Mouse (Mus musculus) ES-E14 (cell line): ENCODE measurements around the gene Bhlhe40. TPM values are rescaled to one million over a fixed set of nuclear protein-coding genes. Genes with fewer than 3 reads are reported as not detected.

Experiments
- DNase-seq: peaks from one replicate; pipeline ENCODE4 v3.0.0-alpha.2; 2013; ENCODE audit warnings: low read depth, low spot score
- H3K27ac ChIP-seq: 2 replicates; pipeline ENCODE4 v1.5.1; 2012; ENCODE audit warnings: low read depth, mild to moderate bottlenecking, low read length, moderate library complexity, mixed read lengths; ENCODE audit not compliant: poor library complexity, insufficient read depth, severe bottlenecking
- H3K36me3 ChIP-seq: 2 replicates; pipeline ENCODE4 v1.6.1; 2012; ENCODE audit warnings: mild to moderate bottlenecking, low read length, moderate library complexity, mixed read lengths; ENCODE audit not compliant: control insufficient read depth, poor library complexity, insufficient read depth, severe bottlenecking
- H3K4me1 ChIP-seq, 2 experiments: fragments of 150-350 bp in 1 of 2; sonication (generic) in 1 of 2; 2 replicates each; pipeline ENCODE4 v1.6.1; 2012; ENCODE audit warnings: low read length in 2 of 2, mild to moderate bottlenecking in 1 of 2, mixed read lengths in 1 of 2; ENCODE audit not compliant: control insufficient read depth in 2 of 2, insufficient read depth in 2 of 2, poor library complexity in 1 of 2
- H3K4me3 ChIP-seq, 2 experiments: fragments of 150-350 bp in 1 of 2; sonication (generic) in 1 of 2; 2 replicates each; pipeline ENCODE4 v1.5.1; 2012; ENCODE audit warnings: low read length in 2 of 2, low read depth in 1 of 2, mild to moderate bottlenecking in 1 of 2, mixed read lengths in 1 of 2; ENCODE audit not compliant: insufficient read depth in 1 of 2, poor library complexity in 1 of 2, severe bottlenecking in 1 of 2
- H3K9ac ChIP-seq: 2 replicates; pipeline ENCODE4 v1.6.1; 2012; ENCODE audit warnings: low read depth, mild to moderate bottlenecking, low read length, mixed read lengths; ENCODE audit not compliant: poor library complexity, insufficient read depth, severe bottlenecking
- H3K9me3 ChIP-seq: fragments of 150-350 bp; sonication (generic); 2 replicates; pipeline ENCODE4 v1.6.1; 2012; ENCODE audit warnings: low read depth, mild to moderate bottlenecking, low read length; ENCODE audit not compliant: control insufficient read depth, insufficient read depth
- CHD2 ChIP-seq: IDR thresholded peaks from 2 replicates; pipeline ENCODE4 v1.6.1; 2014; ENCODE audit warnings: mild to moderate bottlenecking, low read depth, low read length, inconsistent platforms
- HCFC1 ChIP-seq: IDR thresholded peaks from 2 replicates; pipeline ENCODE4 v1.6.1; 2012; ENCODE audit warnings: low read length, inconsistent platforms, borderline replicate concordance; ENCODE audit not compliant: insufficient read depth
- MAFK ChIP-seq: IDR thresholded peaks from 2 replicates; pipeline ENCODE4 v1.6.1; 2014; ENCODE audit warnings: mild to moderate bottlenecking, low read depth, low read length, inconsistent platforms; ENCODE audit not compliant: insufficient read depth
- ZC3H11A ChIP-seq: IDR thresholded peaks from 2 replicates; pipeline ENCODE4 v1.6.1; 2012; ENCODE audit warnings: low read depth, mild to moderate bottlenecking, inconsistent platforms, low read length, borderline replicate concordance
- ZNF384 ChIP-seq: IDR thresholded peaks from 2 replicates; pipeline ENCODE4 v1.6.1; 2012; ENCODE audit warnings: low read depth, low read length, inconsistent platforms
- in situ Hi-C, 2 experiments: fragments of 600-800 bp; cut with MboI; formaldehyde crosslinking; loops; one replicate each; pipeline ENCODE4 v1.15.1; 2025; ENCODE audit warnings: low sequenced_read_pairs in 2 of 2, inconsistent platforms in 1 of 2; ENCODE audit not compliant: unreplicated experiment in 2 of 2
- total RNA-seq: library from RNA; depleted of rRNA; stranded (reverse); fragments of 300-350 nt; gene quantifications from 2 replicates; pipeline ENCODE4 v1.2.3, GENCODE M21; 2012

Gene Bhlhe40
- total RNA-seq, 1 experiment, result 13.0 TPM

DNA sequence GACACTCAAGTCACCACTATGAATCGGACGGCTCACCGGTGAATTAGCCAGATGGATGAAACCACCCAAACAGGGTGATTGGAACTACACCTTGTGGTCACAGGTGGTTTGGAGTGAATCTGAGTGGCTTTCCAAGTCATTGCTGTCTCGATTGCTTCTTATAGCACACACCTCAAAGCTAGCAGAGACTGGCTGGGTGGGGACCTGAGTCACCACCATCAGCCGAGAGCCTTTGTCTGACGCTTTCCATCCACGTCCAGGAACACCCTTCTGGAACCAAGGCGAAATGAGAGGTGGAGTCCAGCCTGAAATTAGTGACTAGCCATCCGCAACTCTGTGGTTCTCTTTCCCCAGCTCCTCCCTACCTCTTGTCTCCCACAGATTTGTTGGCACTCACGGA lies 36.9 kb downstream of the Bhlhe40 start:
- no peak for TF ChIP-seq ZNF384
- TF ChIP-seq ZC3H11A, result no peak
- TF ChIP-seq HCFC1, result no peak
- no peak for TF ChIP-seq MAFK
- TF ChIP-seq CHD2, result no peak
- H3K27ac ChIP-seq, result no peak overlapping the region
- in situ Hi-C loops, result no loop called here

DNA sequence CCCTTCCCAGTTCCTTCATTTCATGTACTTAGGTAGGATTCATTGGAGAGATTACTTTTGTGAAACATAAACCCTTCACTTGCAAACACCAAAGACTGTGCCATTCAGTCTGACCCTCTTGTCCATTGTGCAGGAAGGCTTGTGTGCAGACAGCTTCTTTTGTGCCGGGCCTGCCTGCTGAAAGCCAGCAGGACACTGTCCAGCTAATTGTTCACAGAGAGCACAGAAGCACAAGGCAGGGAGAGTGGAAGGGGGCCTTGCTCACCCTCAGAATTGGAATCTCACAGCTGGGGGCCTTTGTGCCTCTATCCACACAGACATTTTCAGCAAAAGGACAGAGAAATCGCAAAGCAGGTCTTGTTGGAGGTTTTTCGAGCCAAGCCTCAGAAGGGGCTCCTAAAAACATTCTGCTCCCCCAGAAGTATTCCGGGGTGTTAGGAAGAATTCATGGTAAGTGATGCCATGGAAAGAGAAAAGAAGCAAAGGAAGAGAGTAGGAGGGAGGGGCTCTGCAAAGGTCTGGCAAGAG lies 38.0 kb downstream of the Bhlhe40 start:
- no peaks in the 10 kb centered on the region for H3K36me3 ChIP-seq
- no peak overlapping the region for H3K9ac ChIP-seq
- H3K9me3 ChIP-seq, result no peaks in the 10 kb centered on the region
- no peak for DNase-seq
- no peak overlapping the region for H3K4me3 ChIP-seq
- in situ Hi-C loops, result no loop called here
- H3K27ac ChIP-seq, result no peak overlapping the region
- TF ChIP-seq HCFC1, result no peak
- peaks cover 4 to 29% of the 10 kb centered on the region in 2 experiments for H3K4me1 ChIP-seq

More for the DNA sequence above, 36.9 kb downstream of the Bhlhe40 start:
- H3K36me3 ChIP-seq, result no peaks in the 10 kb centered on the region
- H3K4me1 ChIP-seq, result peaks cover 4 to 26% of the 10 kb centered on the region in 2 experiments
- no peaks in the 10 kb centered on the region for H3K9me3 ChIP-seq
- no peak overlapping the region for H3K9ac ChIP-seq
- no peak for DNase-seq
- H3K4me3 ChIP-seq, result no peak overlapping the region

DNA sequence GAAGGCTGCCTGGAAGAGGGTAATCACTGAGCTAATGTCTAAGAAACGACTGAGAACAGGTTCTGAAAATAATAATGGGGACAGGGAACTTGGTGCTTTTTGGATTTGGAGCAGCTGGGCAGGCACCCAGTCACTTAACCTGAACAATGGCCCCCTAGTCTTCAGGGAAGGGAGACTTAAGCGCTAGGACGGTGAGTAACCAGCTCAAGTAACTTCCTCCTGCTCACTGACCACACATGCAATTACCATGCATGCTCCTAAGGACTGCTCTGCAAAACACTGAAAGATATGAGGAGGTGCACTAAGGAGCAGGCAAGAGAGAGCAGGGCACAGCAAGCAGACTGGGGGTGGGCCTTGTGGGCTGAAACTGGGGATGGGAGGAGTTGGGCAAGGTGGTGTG lies 39.2 kb downstream of the Bhlhe40 start:
- H3K4me1 ChIP-seq, result peaks cover 4 to 29% of the 10 kb centered on the region in 2 experiments
- no peak overlapping the region for H3K9ac ChIP-seq
- no peak for TF ChIP-seq ZC3H11A
- TF ChIP-seq HCFC1, result no peak
- no peak for TF ChIP-seq CHD2
- no peak for TF ChIP-seq ZNF384
- no peak for TF ChIP-seq MAFK
- DNase-seq, result no peak
- no peaks in the 10 kb centered on the region for H3K9me3 ChIP-seq
- no peak overlapping the region for H3K4me3 ChIP-seq
- H3K27ac ChIP-seq, result no peak overlapping the region
- in situ Hi-C loops, result loop anchor here in 1 of 2 experiments (25.0 kb wide), 1 partner anchor 262 kb away; no protein-coding TSS in a partner anchor
- no peaks in the 10 kb centered on the region for H3K36me3 ChIP-seq

GRCm38 (mm10) chr6:108700638-108701343 lies 40.4 kb downstream of the Bhlhe40 start:
- Histone ChIP-seq H3K4me3 (peak overlapping the region in 1 of 2 experiments; percentile 5; a peak in 2 of 4 replicates), H3K36me3 (no peaks in the 10 kb centered on the region), H3K4me1 (peaks cover 4 to 25% of the 10 kb centered on the region in 2 experiments), H3K9ac (peak overlapping the region; percentile 47), H3K9me3 (no peaks in the 10 kb centered on the region), H3K27ac (no peak overlapping the region)
- in situ Hi-C loops, result loop anchor here in 1 of 2 experiments (25.0 kb wide), 1 partner anchor 263 kb away; no protein-coding TSS in a partner anchor
- TF ChIP-seq ZC3H11A, result no peak
- no peak for TF ChIP-seq CHD2
- TF ChIP-seq MAFK, result no peak
- TF ChIP-seq ZNF384, result no peak
- no peak for TF ChIP-seq HCFC1
- no peak for DNase-seq
